20 mouse cellular contexts compared by ENCODE assay signal in genomic region chr10:78385520-78385919, GRCm38 (mm10). TPM values are rescaled to one million over a fixed set of nuclear protein-coding genes. Genes with fewer than 3 reads are reported as not detected.
DNase-seq lines count a peak whose midpoint lies in the region.
"Had no signal": no experiment of that assay in that cellular context is flagged by ENCODE, and none has a peak within 500 bp of the region (broad histone marks: within the 10 kb centered on the region; RNA-seq: fewer than 3 reads in every experiment).

No protein-coding gene starts in this region.

- DNase-seq in frontal cortex, postnatal 36 days (ENCODE audit: low spot score in 2 of 2), result peak; percentile 36 to 63
- DNase-seq in frontal cortex, postnatal 25 days (ENCODE audit: low spot score in 2 of 2), result no peak
- peak; percentile 35 to 60 for DNase-seq in right cerebral cortex, adult 2 months (ENCODE audit: low spot score in 2 of 2)
- no peak for DNase-seq in right cerebral cortex, postnatal 14 days
- DNase-seq in telencephalon, adult 2 months (ENCODE audit: low read depth, low spot score), result peak; percentile 69
- DNase-seq in heart, adult 8-10 months (ENCODE audit: low spot score), result no peak
- DNase-seq in liver, result no peak
- DNase-seq: adrenal gland, adult 8-10 months; cerebellum, adult 2 months; cerebellum, postnatal 36 days; embryo, embryonic 11 days; gastrocnemius, postnatal 25 days; heart, adult 18-20 months; heart, postnatal 14 days; kidney, adult 11 months; kidney, postnatal 4 days; lung, adult 18-20 months; lung, postnatal 10 days; midbrain, embryonic 14.5 days had no signal

RNA-seq across cellular contexts. Expression of gene Rrp1, which starts 27.3 kb away (rescaled TPM):
- 100 to 1,000 TPM in 2 of 4 experiments, 10 to 100 TPM in 2; 87.2 to 106 (median 96.3) TPM for total RNA-seq in heart, adult 8-10 months (2022)

RNA-seq across cellular contexts. Expression of gene Agpat3, which starts 33.2 kb away (rescaled TPM):
- total RNA-seq in heart, adult 8-10 months (2022), result 100 to 1,000 TPM; 206 to 254 (median 219) TPM
- total RNA-seq: MEL had no signal

RNA-seq across cellular contexts. Expression of gene Cstb, which starts 39.9 kb away (rescaled TPM):
- 10 to 100 TPM; 16.4 to 26.2 (median 24.4) TPM for total RNA-seq in heart, adult 8-10 months (2022)

Comparison
In these comparisons a context has a peak if more than half of its experiments do, and no peak if none do; other contexts are left out.
1. DNase-seq: peak in frontal cortex, postnatal 36 days (2 of 2), right cerebral cortex, adult 2 months (2 of 2) and telencephalon, adult 2 months (single experiment); none in frontal cortex, postnatal 25 days (0 of 2), right cerebral cortex, postnatal 14 days (single experiment), heart, adult 8-10 months (single experiment) and liver (single experiment).